Mouse (Mus musculus) midbrain, embryonic 12.5 days (tissue): ENCODE measurements around the gene Gm11563. TPM values are rescaled to one million over a fixed set of nuclear protein-coding genes. Genes with fewer than 3 reads are reported as not detected.
"Not testable (repeated sequence)": the region's sequence is repeated elsewhere in the genome, so short reads cannot be mapped to it uniquely, and the experiment has no call there.

ENCODE experiments used
- ATAC-seq: fragments of 200-750 bp; cut with Nextera tagmentation; 2 replicates; pipeline ENCODE4 v1.8.0; 2017; ENCODE audit warnings: low read depth, moderate TSS enrichment, moderate library complexity; ENCODE audit not compliant: low FRiP score
- H3K27ac ChIP-seq: fragments of 300-500 bp; sonication (generic); replicated peaks from 2 replicates; pipeline ENCODE4 v1.5.1; 2016; ENCODE audit warnings: mild to moderate bottlenecking
- H3K27me3 ChIP-seq: fragments of 300-500 bp; sonication (generic); 2 replicates; pipeline ENCODE4 v1.6.1; 2016; ENCODE audit warnings: mild to moderate bottlenecking
- H3K36me3 ChIP-seq: fragments of 300-500 bp; sonication (generic); 2 replicates; pipeline ENCODE4 v1.6.1; 2016
- H3K4me1 ChIP-seq: fragments of 300-500 bp; sonication (generic); 2 replicates; pipeline ENCODE4 v1.6.1; 2016
- H3K4me2 ChIP-seq: fragments of 300-500 bp; sonication (generic); replicated peaks from 2 replicates; pipeline ENCODE4 v1.6.1; 2016; ENCODE audit warnings: mild to moderate bottlenecking, moderate library complexity
- H3K4me3 ChIP-seq: fragments of 300-500 bp; sonication (generic); 2 replicates; pipeline ENCODE4 v1.5.1; 2016; ENCODE audit warnings: mild to moderate bottlenecking
- H3K9ac ChIP-seq: fragments of 300-500 bp; sonication (generic); replicated peaks from 2 replicates; pipeline ENCODE4 v1.6.1; 2016; ENCODE audit warnings: mild to moderate bottlenecking, moderate library complexity
- H3K9me3 ChIP-seq: fragments of 300-500 bp; sonication (generic); 2 replicates; pipeline ENCODE4 v1.6.1; 2016; ENCODE audit warnings: mild to moderate bottlenecking
- WGBS: fragments of 180-500 bp; shearing (Covaris S2); methylation state at CpG from one replicate; pipeline ENCODE4 v1.1.7; 2016; 5-methylcytosine and 5-hydroxymethylcytosine counted together
- polyA plus RNA-seq: library from polyadenylated mRNA; unstranded; fragments of >200 nt; fragmentation: Nextera tagmentation; extraction: Ambion mirVana; gene quantifications from 2 replicates; pipeline ENCODE4 v1.2.1, GENCODE M21; 2016

Gm11563 gene
- not detected in 2 replicates for polyA plus RNA-seq

- H3K27ac ChIP-seq, ATAC-seq: not testable (repeated sequence)
- WGBS: 79% methylated on average over 10 of the region's 10 CpGs
These were observed at the start of gene Gm11563 for GRCm38 (mm10) chr11:99658467-99659010. TSS of gene Gm11563 (minus strand) at chr11:99658960.

DNA sequence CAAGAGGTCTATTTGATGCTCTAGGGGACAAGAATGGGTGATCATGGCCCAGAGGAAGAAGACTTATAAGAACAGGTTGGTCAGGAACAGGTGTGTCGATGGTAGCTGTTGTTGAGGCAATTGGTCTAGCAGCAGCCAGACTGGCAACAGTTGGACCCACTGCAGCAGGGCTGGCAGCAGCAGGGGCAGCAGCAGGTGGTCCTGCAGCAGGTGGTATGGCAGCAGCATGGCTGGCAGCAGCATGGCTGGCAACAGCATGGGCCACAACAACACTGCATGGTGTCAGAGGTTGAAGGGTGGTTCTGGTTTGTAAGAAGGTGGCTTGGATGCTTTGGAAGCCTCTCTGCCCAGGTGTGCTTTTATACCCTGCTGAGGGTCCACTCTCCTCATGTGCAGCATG, 31.7 kb upstream of the Gm11563 start, which contains the start of gene Gm14190:
Gene Gm14190 (minus strand): TSS at position 278 of the 400 bp plus-strand sequence.
- WGBS: 96% methylated on average over 1 of the region's 1 CpGs
- Histone ChIP-seq H3K27ac (no peak within 1 kb of the TSS), H3K27me3 (no peaks in the 10 kb centered on the region), H3K36me3 (no peaks in the 10 kb centered on the region), H3K4me3 (no peak within 1 kb of the TSS), H3K9ac (no peak within 1 kb of the TSS), H3K4me1 (no peaks in the 10 kb centered on the region), H3K4me2 (no peak within 1 kb of the TSS), H3K9me3 (no peaks in the 10 kb centered on the region)
- ATAC-seq: no peak

More at GRCm38 (mm10) chr11:99658467-99659010, at the start of gene Gm11563:
- not testable (repeated sequence) for H3K4me1 ChIP-seq, H3K4me2 ChIP-seq, H3K4me3 ChIP-seq, H3K9me3 ChIP-seq, H3K36me3 ChIP-seq, H3K27me3 ChIP-seq, H3K9ac ChIP-seq

DNA sequence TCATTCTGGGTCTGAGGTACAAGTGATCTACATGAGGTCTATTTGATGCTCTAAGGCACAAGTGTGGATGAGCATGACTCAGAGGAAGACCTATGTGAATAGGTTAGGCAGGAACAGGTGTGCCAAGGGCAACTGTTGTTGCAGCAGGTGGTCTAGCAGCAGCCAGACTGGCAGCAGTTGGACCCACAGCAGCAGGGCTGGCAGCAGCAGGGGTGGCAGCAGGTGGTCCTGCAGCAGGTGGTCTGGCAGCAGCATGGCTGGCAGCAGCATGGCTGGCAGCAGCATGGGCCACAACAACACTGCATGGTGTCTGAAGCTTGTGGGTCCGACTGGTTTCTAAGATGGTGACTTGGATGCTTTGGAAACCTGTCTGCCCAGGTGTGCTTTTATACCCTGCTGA, 26.5 kb upstream of the Gm11563 start:
- H3K27ac ChIP-seq, H3K4me2 ChIP-seq, H3K9ac ChIP-seq, ATAC-seq, H3K4me1 ChIP-seq, H3K36me3 ChIP-seq, H3K9me3 ChIP-seq, H3K27me3 ChIP-seq, H3K4me3 ChIP-seq: not testable (repeated sequence)
- 77% methylated on average over 1 of the region's 1 CpGs for WGBS

- no peaks in the 10 kb centered on the region for H3K4me1 ChIP-seq
- no peak overlapping the region for H3K9ac ChIP-seq
- H3K27ac ChIP-seq: no peak overlapping the region
- H3K36me3 ChIP-seq: no peaks in the 10 kb centered on the region
- 90% methylated on average over 2 of the region's 2 CpGs for WGBS
- no peaks in the 10 kb centered on the region for H3K27me3 ChIP-seq
- H3K9me3 ChIP-seq: no peaks in the 10 kb centered on the region
- H3K4me2 ChIP-seq: no peak overlapping the region
- no peak overlapping the region for H3K4me3 ChIP-seq
- no peak for ATAC-seq
These were observed 24.7 kb upstream of the Gm11563 start for GRCm38 (mm10) chr11:99683481-99683880.

- Histone ChIP-seq H3K27me3 (no peaks in the 10 kb centered on the region), H3K4me3 (no peak within 1 kb of the TSS), H3K36me3 (no peaks in the 10 kb centered on the region), H3K9me3 (no peaks in the 10 kb centered on the region), H3K9ac (no peak within 1 kb of the TSS), H3K4me2 (no peak within 1 kb of the TSS), H3K27ac (0 out of 2 replicates have a peak within 1 kb of the TSS, but pooled peaks have one; percentile 30), H3K4me1 (no peaks in the 10 kb centered on the region)
- no peak for ATAC-seq
These were observed 7.1 kb upstream of the Gm11563 start, which contains the start of gene Krtap4-6 for GRCm38 (mm10) chr11:99665860-99666259. TSS of gene Krtap4-6 (minus strand) at chr11:99665960.

- no peaks in the 10 kb centered on the region for H3K4me1 ChIP-seq
- H3K27ac ChIP-seq: no peak overlapping the region
- no peak overlapping the region for H3K4me2 ChIP-seq
- no peak for ATAC-seq
- no peak overlapping the region for H3K9ac ChIP-seq
- no peak overlapping the region for H3K4me3 ChIP-seq
- no peaks in the 10 kb centered on the region for H3K27me3 ChIP-seq
- 90% methylated on average over 10 of the region's 10 CpGs for WGBS
- H3K9me3 ChIP-seq: no peaks in the 10 kb centered on the region
- H3K36me3 ChIP-seq: no peaks in the 10 kb centered on the region
These were observed 4.0 kb upstream of the Gm11563 start for GRCm38 (mm10) chr11:99662802-99663201.

- H3K4me1 ChIP-seq: no peaks in the 10 kb centered on the region
- 87% methylated on average over 4 of the region's 4 CpGs for WGBS
- no peak overlapping the region for H3K9ac ChIP-seq
- H3K27me3 ChIP-seq: no peaks in the 10 kb centered on the region
- H3K9me3 ChIP-seq: no peaks in the 10 kb centered on the region
- no peak overlapping the region for H3K4me3 ChIP-seq
- H3K4me2 ChIP-seq: no peak overlapping the region
- ATAC-seq: no peak
- H3K36me3 ChIP-seq: no peaks in the 10 kb centered on the region
- no peak overlapping the region for H3K27ac ChIP-seq
These were observed 496 bp upstream of the Gm11563 start for GRCm38 (mm10) chr11:99659256-99659655.

- WGBS: 60% methylated on average over 5 of the region's 5 CpGs
- Histone ChIP-seq H3K36me3 (no peaks in the 10 kb centered on the region), H3K4me3 (no peak overlapping the region), H3K4me2 (no peak overlapping the region), H3K9ac (no peak overlapping the region), H3K27me3 (no peaks in the 10 kb centered on the region), H3K27ac (no peak overlapping the region), H3K9me3 (no peaks in the 10 kb centered on the region), H3K4me1 (no peaks in the 10 kb centered on the region)
- ATAC-seq: no peak
These were observed 1.7 kb downstream of the Gm11563 start for GRCm38 (mm10) chr11:99657051-99657450.

DNA sequence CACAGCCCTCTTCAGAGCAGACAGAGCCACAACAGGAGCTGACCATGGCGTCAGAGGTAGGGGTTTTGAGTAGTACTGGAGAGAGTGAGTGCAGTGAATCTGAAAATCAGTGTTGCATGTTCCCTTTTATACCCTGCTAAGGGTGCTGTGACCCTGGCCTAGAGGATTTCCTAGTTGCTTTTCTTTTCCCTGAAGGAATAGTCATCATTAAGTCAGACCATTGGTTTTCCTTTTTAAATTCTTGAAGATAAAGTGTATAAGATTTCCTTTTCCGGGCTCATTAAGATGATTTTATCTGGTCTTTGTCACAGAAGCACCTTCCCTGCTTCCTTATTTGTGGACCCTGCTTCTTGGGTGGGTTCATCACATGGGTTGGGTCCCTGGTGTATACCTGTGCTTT, 8.6 kb downstream of the Gm11563 start, which contains the start of gene Gm11555:
Gene Gm11555 (minus strand): TSS at position 101 of the 400 bp plus-strand sequence.
- no peaks in the 10 kb centered on the region for H3K4me1 ChIP-seq
- ATAC-seq: no peak
- no peak within 1 kb of the TSS for H3K4me2 ChIP-seq
- H3K36me3 ChIP-seq: no peaks in the 10 kb centered on the region
- H3K27ac ChIP-seq: no peak within 1 kb of the TSS
- no peak within 1 kb of the TSS for H3K4me3 ChIP-seq
- H3K27me3 ChIP-seq: no peaks in the 10 kb centered on the region
- WGBS: 77% methylated on average over 2 of the region's 2 CpGs
- H3K9ac ChIP-seq: no peak within 1 kb of the TSS
- H3K9me3 ChIP-seq: no peaks in the 10 kb centered on the region

GRCm38 (mm10) chr11:99646444-99646843, 12.3 kb downstream of the Gm11563 start:
- no peak for ATAC-seq
- WGBS: 87% methylated on average over 15 of the region's 15 CpGs

DNA sequence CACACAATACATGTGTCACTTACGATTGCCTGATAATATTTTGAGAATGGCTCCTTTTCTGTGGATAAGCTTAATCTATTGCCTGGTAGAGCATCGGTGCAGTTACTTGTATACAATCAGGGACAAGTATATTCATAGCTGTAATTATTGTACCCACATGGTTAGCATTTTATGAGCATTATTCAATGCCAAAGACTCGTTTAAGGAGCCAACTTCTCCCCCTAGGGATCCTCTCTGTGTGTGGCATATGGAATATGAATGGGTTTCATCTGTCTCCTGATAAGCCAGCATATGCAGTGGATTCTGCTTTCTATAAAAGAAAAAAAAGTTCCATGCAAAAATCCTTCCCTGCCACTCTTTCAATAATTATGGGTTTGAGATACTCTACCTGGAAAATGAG, 14.4 kb downstream of the Gm11563 start:
- H3K4me3 ChIP-seq: no peak overlapping the region
- no peaks in the 10 kb centered on the region for H3K9me3 ChIP-seq
- H3K36me3 ChIP-seq: no peaks in the 10 kb centered on the region
- no peaks in the 10 kb centered on the region for H3K4me1 ChIP-seq
- no peak for ATAC-seq
- no peak overlapping the region for H3K9ac ChIP-seq
- H3K27ac ChIP-seq: no peak overlapping the region
- no peak overlapping the region for H3K4me2 ChIP-seq
- H3K27me3 ChIP-seq: no peaks in the 10 kb centered on the region
- WGBS: 83% methylated on average over 3 of the region's 3 CpGs

More at GRCm38 (mm10) chr11:99646444-99646843, 12.3 kb downstream of the Gm11563 start:
- Histone ChIP-seq H3K4me1 (no peaks in the 10 kb centered on the region), H3K4me2 (no peak overlapping the region), H3K36me3 (no peaks in the 10 kb centered on the region), H3K9me3 (no peaks in the 10 kb centered on the region), H3K4me3 (no peak overlapping the region), H3K27ac (no peak overlapping the region), H3K9ac (no peak overlapping the region), H3K27me3 (no peaks in the 10 kb centered on the region)

GRCm38 (mm10) chr11:99643635-99644139, 15.1 kb downstream of the Gm11563 start, which contains the start of gene Krtap4-7:
TSS of gene Krtap4-7 (minus strand) at chr11:99644089.
- not testable (repeated sequence) for H3K4me3 ChIP-seq, H3K9ac ChIP-seq, H3K27me3 ChIP-seq, H3K4me1 ChIP-seq, H3K36me3 ChIP-seq, H3K4me2 ChIP-seq, H3K9me3 ChIP-seq, ATAC-seq
- 0 out of 2 replicates have a peak within 1 kb of the TSS, but pooled peaks have one; percentile 25 for H3K27ac ChIP-seq
- 84% methylated on average over 9 of the region's 9 CpGs for WGBS
